In the genomic region with DNA sequence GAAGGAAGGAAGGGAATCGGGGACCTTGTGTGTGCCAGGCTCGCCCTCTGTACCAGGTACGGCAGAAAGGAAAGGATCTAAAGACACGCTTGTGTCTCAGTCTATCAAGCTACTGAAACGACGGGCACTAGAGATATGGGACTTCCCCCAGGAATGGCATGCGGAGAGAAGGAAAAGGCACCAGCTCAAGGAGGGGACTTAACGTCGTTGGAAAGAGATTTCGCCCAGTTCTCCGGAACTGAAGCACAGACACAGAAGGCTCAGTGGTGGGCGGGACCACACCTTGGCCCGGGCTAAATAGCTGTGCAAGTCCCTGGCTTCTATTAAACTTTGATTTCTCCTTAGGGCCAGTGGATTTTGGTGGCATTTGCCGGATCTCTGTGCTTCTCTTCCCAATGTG, we compare ENCODE assay signal across 10 mouse cellular contexts. TPM values are rescaled to one million over a fixed set of nuclear protein-coding genes. Genes with fewer than 3 reads are reported as not detected.
DNase-seq lines count a peak whose midpoint lies in the region; ATAC-seq lines count a peak whose summit lies in the region.
"Had no signal": no experiment of that assay in that cellular context is flagged by ENCODE, and none has a peak within 500 bp of the region (broad histone marks: within the 10 kb centered on the region; RNA-seq: fewer than 3 reads in every experiment).

No protein-coding gene starts in this region.

- H3K27ac ChIP-seq in heart, embryonic 14.5 days (replicated peaks in 1 of 2; ENCODE audit: control insufficient read depth in 1 of 2, insufficient read depth in 1 of 2, low read depth in 2 of 2, low read length in 2 of 2), result peak overlapping the region; percentile 48 to 66
- no peak overlapping the region for H3K27ac ChIP-seq in brown adipose tissue, adult 24 weeks (replicated peaks; ENCODE audit: low read depth, low read length)
- H3K27ac ChIP-seq in intestine, embryonic 14.5 days (ENCODE audit: low read depth), result no peak overlapping the region
- H3K27ac ChIP-seq in midbrain, embryonic 12.5 days (replicated peaks), result no peak overlapping the region

- H3K9ac ChIP-seq in heart, embryonic 14.5 days (ENCODE audit: low read length), result peak overlapping the region; percentile 70
- peak overlapping the region; percentile 32 for H3K9ac ChIP-seq in intestine, embryonic 14.5 days (ENCODE audit: low read length)
- H3K9ac ChIP-seq in midbrain, embryonic 12.5 days (replicated peaks), result 0 out of 2 replicates have a peak overlapping the region, but pooled peaks have one; percentile 39

- H3K36me3 ChIP-seq in heart, embryonic 14.5 days (ENCODE audit: control insufficient read depth, insufficient read depth, low read length), result no peaks in the 10 kb centered on the region
- no peaks in the 10 kb centered on the region for H3K36me3 ChIP-seq in intestine, embryonic 14.5 days (ENCODE audit: control insufficient read depth, insufficient read depth, low read length)
- H3K36me3 ChIP-seq in midbrain, embryonic 12.5 days, result no peaks in the 10 kb centered on the region
- H3K36me3 ChIP-seq: G1E had no signal

- WGBS in heart, embryonic 14.5 days, result 6% methylated on average over 14 of the region's 14 CpGs
- WGBS in intestine, embryonic 14.5 days, result 9% methylated on average over 14 of the region's 14 CpGs
- WGBS in midbrain, embryonic 12.5 days, result 11% methylated on average over 14 of the region's 14 CpGs

- H3K9me3 ChIP-seq in heart, embryonic 14.5 days (ENCODE audit: control insufficient read depth, low read length), result no peaks in the 10 kb centered on the region
- no peaks in the 10 kb centered on the region for H3K9me3 ChIP-seq in intestine, embryonic 14.5 days (ENCODE audit: control insufficient read depth, low read length)
- no peaks in the 10 kb centered on the region for H3K9me3 ChIP-seq in midbrain, embryonic 12.5 days
- H3K9me3 ChIP-seq: G1E had no signal

- H3K4me1 ChIP-seq in heart, embryonic 14.5 days (ENCODE audit: control insufficient read depth in 2 of 2, insufficient read depth in 2 of 2, low read length in 2 of 2), result peaks cover 14 to 27% of the 10 kb centered on the region in 2 experiments
- peaks cover 6% of the 10 kb centered on the region for H3K4me1 ChIP-seq in brown adipose tissue, adult 24 weeks (ENCODE audit: control insufficient read depth, insufficient read depth, insufficient read length, low read length)
- peaks cover 19% of the 10 kb centered on the region for H3K4me1 ChIP-seq in intestine, embryonic 14.5 days (replicated peaks; ENCODE audit: control insufficient read depth, insufficient read depth, low read length)
- H3K4me1 ChIP-seq in midbrain, embryonic 12.5 days, result peaks cover 25% of the 10 kb centered on the region

- no peaks in the 10 kb centered on the region for H3K27me3 ChIP-seq in heart, embryonic 14.5 days (ENCODE audit: control insufficient read depth, insufficient read depth, low read length)
- H3K27me3 ChIP-seq in intestine, embryonic 14.5 days (replicated peaks; ENCODE audit: control insufficient read depth, insufficient read depth, low read length), result no peaks in the 10 kb centered on the region
- peaks cover 26% of the 10 kb centered on the region for H3K27me3 ChIP-seq in midbrain, embryonic 12.5 days

- no peak for ATAC-seq in heart, embryonic 14.5 days (ENCODE audit: insufficient number of reproducible peaks, insufficient read depth, low FRiP score, low read depth)
- ATAC-seq in intestine, embryonic 14.5 days (replicated peaks; ENCODE audit: low FRiP score, low TSS enrichment, low read depth), result no peak
- ATAC-seq in midbrain, embryonic 12.5 days (ENCODE audit: low FRiP score, low read depth), result no peak

- DNase-seq in heart, postnatal 4 days, result no peak
- peak; percentile 65 for DNase-seq in intestine, embryonic 14.5 days (ENCODE audit: low spot score)
- DNase-seq in layer of hippocampus, postnatal 14 days (ENCODE audit: low spot score in 2 of 2), result no peak
- DNase-seq in natural killer cell, adult 2 months (ENCODE audit: low spot score in 2 of 2), result no peak
- no peak for DNase-seq in layer of hippocampus, adult 18-20 months (ENCODE audit: low spot score in 2 of 2)
- DNase-seq: thymus, postnatal 14 days had no signal

- peak overlapping the region; percentile 67 for H3K4me2 ChIP-seq in heart, embryonic 14.5 days (ENCODE audit: low read length)
- H3K4me2 ChIP-seq in intestine, embryonic 14.5 days (ENCODE audit: low read length), result peak overlapping the region; percentile 57
- H3K4me2 ChIP-seq in midbrain, embryonic 12.5 days (replicated peaks), result peak overlapping the region; percentile 46

- peak overlapping the region; percentile 33 to 38 for H3K4me3 ChIP-seq in heart, embryonic 14.5 days (ENCODE audit: control insufficient read depth in 1 of 2, insufficient read depth in 1 of 2, low read depth in 1 of 2, low read length in 2 of 2)
- peak overlapping the region; percentile 18; the same call in 1 of the 2 replicates for H3K4me3 ChIP-seq in brown adipose tissue, adult 24 weeks (ENCODE audit: insufficient read depth, low read depth, low read length)
- peak overlapping the region; percentile 24 for H3K4me3 ChIP-seq in intestine, embryonic 14.5 days (ENCODE audit: low read depth, low read length)
- peak overlapping the region; percentile 17 for H3K4me3 ChIP-seq in midbrain, embryonic 12.5 days

RNA-seq across cellular contexts. Expression of a gene that starts 44.9 kb away (rescaled TPM):
- 8.7 and 11.0 TPM in 2 replicates for polyA plus RNA-seq in heart, embryonic 14.5 days (2014; fragmentation: Nextera tagmentation; extraction: Ambion mirVana)
- 10 to 100 TPM; 69.1 to 70.2 TPM for total RNA-seq in heart, postnatal 4 days (2021)
- 4.1 and 5.9 TPM in 2 replicates for polyA plus RNA-seq in brown adipose tissue, adult 24 weeks (2012; ENCODE audit: insufficient read depth, insufficient read length, missing spikeins)
- polyA plus RNA-seq in intestine, embryonic 14.5 days (2014; fragmentation: Nextera tagmentation; extraction: Ambion mirVana), result 3.1 and 3.2 TPM in 2 replicates
- 7.5 and 8.7 TPM in 2 replicates for polyA plus RNA-seq in midbrain, embryonic 12.5 days (2016; fragmentation: Nextera tagmentation; extraction: Ambion mirVana)
- total RNA-seq in layer of hippocampus, postnatal 14 days (2021), result 10 to 100 TPM; 99.3 to 99.9 TPM
- total RNA-seq in layer of hippocampus, adult 18-20 months (2021), result 10 to 100 TPM; 82.7 to 90.3 TPM

Comparison
In these comparisons a context has a peak if more than half of its experiments do, and no peak if none do; other contexts are left out.
1. H3K27ac ChIP-seq: peak in heart, embryonic 14.5 days (2 of 2); none in brown adipose tissue, adult 24 weeks (single experiment), intestine, embryonic 14.5 days (single experiment) and midbrain, embryonic 12.5 days (single experiment).
2. Peak in every context shown above with its lines, with median percentiles within 50 percentile points of each other: H3K4me2 ChIP-seq, H3K4me3 ChIP-seq and H3K9ac ChIP-seq.